Mouse (Mus musculus): ENCODE measurements around the gene Cdh22.
A peak's percentile ranks its signal among the peaks of the same experiment; 100 is the strongest.

Gene Cdh22

GRCm38 (mm10) chr2:165250903-165251302, 16.2 kb upstream of the Cdh22 start:
- DNase-seq (ENCODE audit: low spot score in 2 of 2), result no peak

GRCm38 (mm10) chr2:165248967-165249366, 14.3 kb upstream of the Cdh22 start:
- DNase-seq (ENCODE audit: low spot score in 2 of 2), result no peak

DNA sequence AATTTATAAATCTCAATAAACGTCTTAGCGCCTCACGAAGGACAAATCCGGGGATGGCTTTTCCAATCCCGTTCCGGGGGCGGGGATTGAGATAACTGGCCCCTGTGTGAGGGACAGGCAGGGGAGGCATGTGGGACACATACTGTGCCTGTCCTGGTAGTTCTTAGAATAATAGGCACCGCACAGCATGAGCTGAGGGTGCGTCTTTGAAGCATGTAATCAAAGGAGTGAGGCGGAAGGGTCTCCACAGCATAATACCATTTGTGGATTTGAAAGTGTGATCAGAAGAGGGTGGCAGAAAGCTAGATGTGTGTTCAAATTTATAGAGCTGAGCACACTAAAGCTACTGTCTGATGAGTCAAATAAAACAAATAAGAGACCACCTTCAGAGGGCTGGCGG, 11.7 kb upstream of the Cdh22 start:
- DNase-seq (ENCODE audit: low spot score in 2 of 2), result no peak

DNA sequence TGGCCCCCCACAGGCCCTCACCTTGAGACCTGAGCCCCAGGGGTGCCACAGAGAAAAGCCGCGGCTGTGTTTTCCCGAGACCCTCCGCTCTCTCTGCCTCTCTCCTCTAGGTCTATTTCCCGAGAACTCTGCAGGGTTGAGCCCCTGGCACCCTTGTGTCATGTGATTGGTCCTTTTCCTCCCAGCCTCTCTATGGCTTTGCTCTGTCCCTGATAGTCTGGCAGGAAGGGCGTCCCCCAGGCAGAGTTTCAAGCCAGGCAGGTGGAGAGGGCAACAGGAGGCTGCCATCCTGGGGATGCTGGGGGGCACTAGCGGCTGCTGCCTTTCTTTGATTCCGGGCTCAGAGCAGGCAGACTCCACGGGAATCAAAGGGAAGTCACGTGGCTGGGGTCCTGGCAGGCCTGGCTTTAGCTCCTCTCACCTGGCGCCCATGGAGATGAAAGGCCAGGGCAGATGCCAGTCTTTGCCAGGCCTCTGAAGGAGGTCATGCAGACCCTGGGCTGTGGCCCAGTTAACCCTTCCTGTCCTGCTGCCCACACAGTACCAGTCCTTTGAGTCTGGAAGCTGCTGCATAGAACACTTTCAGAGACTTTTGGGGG, 8.6 kb upstream of the Cdh22 start:
- DNase-seq (ENCODE audit: low spot score in 2 of 2), result no peak

DNA sequence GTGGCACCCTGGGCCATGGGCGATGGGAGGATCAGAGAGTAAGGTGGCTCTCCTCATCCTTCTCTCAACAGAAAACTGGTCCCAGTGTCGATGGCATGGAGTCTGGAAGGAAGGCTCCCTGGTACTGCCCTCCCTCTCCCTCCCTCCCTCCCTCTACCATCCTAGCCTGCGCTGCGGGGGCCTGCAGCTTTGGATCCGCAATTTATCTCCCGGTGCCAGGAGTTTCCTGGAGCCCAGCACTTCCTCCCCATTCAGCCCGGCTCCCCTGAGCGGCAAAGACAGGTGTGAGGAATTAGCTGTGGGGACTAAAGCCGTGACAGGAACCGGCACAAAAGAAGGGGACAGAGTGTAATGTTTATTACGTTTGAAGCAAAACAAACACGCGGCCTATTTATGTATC, 7.9 kb upstream of the Cdh22 start:
- no peak for DNase-seq (ENCODE audit: low spot score in 2 of 2)

- DNase-seq (ENCODE audit: low spot score in 2 of 2), result no peak
Measured at GRCm38 (mm10) chr2:165241786-165242185, 7.1 kb upstream of the Cdh22 start.

GRCm38 (mm10) chr2:165240371-165240770, 5.7 kb upstream of the Cdh22 start:
- no peak for DNase-seq (ENCODE audit: low spot score in 2 of 2)

- DNase-seq (ENCODE audit: low spot score in 2 of 2), result no peak
Measured at GRCm38 (mm10) chr2:165239533-165240144, 5.0 kb upstream of the Cdh22 start.

GRCm38 (mm10) chr2:165238416-165239145, 3.9 kb upstream of the Cdh22 start:
- peak; percentile 27 to 68 for DNase-seq (ENCODE audit: low spot score in 2 of 2)

DNA sequence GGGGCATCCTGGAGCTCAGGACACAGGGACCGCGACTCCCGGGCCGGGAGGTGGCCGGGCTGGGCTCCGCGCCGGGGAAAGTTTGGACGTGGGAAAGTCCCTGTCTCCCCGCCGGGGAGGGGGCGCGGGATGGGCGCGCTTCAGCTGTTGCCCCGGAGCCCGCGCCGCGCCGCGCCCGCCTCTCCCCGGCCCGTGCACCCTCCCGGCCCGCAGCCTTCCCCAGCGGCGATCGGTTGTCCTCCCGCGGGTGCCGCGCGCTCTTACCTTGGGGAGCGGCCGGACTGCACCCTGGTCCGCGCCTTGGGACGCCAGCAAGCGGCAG, 401 bp downstream of the Cdh22 start:
- no peak for DNase-seq (ENCODE audit: low spot score in 2 of 2)

DNA sequence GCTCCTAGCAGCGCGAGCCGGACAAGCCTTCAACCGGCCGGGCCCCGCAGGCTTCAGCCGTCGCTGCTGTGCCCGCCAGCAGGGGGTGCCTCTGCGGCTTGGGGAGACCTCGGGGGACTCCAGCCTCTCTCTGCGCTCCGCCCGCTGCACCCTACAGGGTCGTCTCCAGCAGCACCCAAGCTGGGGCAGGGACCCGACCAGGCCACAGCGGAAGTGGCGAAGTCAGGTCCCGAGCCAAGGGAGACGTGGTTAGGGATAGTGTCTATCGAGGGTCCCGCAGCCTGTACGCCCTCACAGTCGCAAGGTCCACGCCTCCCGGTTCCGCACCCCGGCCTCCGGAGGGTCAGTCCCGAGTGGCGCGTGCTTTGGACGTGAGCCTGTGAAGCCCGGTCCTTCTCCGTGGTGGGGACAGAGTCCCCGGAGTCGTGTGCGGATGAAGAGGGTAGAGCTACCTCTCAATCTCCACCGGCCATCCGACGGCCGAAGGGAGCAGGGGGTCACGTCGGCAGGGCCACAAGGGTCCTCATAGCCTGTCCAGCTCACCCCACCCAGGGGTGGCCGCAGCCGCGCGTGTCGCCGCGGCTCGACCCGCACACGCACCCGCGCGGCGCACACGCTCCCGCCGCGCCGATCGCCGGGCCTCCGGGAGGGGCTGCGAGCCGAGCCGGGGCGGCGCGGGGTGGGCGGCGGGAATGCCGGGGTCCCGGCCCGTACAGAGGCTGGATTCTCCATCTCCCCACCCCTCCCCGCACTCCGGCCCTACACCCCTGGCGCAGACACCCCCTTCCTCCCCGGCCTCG, 962 bp downstream of the Cdh22 start:
- peak in 1 of 2 experiments; percentile 59 for DNase-seq (ENCODE audit: low spot score in 2 of 2)

DNA sequence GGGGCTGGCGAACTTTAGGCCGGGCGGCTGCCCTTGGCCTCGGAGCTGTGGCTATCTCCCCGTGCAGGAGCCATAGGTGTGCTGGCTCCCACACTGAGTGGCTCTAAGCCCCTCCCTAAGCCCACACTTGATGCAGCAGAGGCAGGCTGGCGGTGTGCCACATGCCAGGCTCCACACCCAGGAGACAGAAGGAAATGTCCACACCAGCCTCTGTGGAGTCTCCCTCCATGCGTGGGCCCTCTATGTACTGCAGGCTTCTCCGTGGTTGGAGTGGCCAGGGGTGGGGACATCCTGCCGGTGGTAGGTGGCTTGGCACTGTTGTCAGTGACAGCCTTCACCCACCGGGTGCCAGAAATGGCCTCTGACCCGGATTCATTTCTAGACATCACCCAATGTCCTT, 5.6 kb downstream of the Cdh22 start:
- no peak for DNase-seq (ENCODE audit: low spot score in 2 of 2)

- DNase-seq (ENCODE audit: low spot score in 2 of 2), result no peak
Measured at GRCm38 (mm10) chr2:165223837-165224236, 10.8 kb downstream of the Cdh22 start.

DNA sequence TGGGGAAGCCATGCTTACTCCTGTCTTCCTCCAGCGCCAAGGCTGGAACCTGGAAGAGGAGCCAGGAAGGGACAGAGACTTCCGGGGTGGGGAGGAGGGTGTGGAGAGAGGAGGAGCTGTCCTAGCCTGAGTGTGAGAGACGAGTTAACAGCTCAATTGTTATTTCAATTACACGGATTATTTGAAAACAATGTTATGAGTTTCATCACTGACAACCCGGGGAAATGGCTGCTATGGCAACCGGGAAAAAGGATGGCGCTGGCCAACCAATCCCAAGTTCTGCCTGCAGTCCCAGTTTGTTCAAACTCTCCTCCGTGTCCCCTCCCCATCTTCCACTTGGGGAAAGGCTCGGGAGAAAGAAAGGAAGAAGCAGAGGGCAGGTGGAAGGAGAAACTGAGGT, 12.7 kb downstream of the Cdh22 start:
- DNase-seq (ENCODE audit: low spot score in 2 of 2), result no peak

- DNase-seq (ENCODE audit: low spot score in 2 of 2), result no peak
Measured at GRCm38 (mm10) chr2:165220347-165220945, 14.2 kb downstream of the Cdh22 start.

GRCm38 (mm10) chr2:165218954-165219353, 15.7 kb downstream of the Cdh22 start:
- no peak for DNase-seq (ENCODE audit: low spot score in 2 of 2)

DNA sequence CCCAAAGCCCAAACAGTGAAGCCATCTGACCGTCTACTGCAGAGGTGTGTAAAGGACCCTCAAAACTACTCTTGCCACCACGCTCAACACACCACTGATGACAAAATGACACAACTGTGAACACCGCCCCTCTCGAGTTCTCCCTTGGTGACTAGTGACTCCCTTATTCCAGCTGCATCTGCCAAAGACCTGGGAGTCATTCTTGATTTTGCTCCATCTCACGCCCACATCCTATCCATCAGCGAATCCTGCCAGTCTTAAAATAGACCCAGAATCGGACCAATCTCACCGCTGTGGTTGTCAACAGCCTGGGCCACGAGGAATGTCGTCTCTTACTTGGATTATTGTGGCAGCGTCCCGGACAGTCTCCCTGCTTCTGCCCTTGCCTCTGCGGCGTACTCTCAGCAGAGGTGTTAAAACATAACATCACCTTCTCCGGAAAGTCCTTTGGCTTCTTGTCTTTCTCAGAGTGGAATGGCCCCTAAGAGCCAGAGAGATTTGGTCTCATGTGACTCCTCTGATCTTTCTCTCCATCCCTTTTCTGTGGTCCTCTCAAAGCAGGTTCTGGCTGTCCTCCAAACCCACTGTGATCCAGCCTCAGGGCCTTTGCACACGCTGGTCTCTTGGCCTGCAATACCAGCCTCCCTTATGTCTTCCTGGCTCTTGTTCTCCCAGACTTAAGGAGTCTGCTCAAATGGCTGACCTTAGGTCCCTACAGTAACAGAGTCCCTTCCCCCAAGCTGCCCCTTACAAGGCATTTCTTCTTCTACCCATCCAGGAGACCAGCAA, 17.1 kb downstream of the Cdh22 start:
- DNase-seq (ENCODE audit: low spot score in 2 of 2), result no peak

GRCm38 (mm10) chr2:165215103-165215951, 19.3 kb downstream of the Cdh22 start:
- DNase-seq (ENCODE audit: low spot score in 2 of 2), result no peak

- no peak for DNase-seq (ENCODE audit: low spot score in 2 of 2)
Measured at GRCm38 (mm10) chr2:165211426-165212079, 23.1 kb downstream of the Cdh22 start.

DNA sequence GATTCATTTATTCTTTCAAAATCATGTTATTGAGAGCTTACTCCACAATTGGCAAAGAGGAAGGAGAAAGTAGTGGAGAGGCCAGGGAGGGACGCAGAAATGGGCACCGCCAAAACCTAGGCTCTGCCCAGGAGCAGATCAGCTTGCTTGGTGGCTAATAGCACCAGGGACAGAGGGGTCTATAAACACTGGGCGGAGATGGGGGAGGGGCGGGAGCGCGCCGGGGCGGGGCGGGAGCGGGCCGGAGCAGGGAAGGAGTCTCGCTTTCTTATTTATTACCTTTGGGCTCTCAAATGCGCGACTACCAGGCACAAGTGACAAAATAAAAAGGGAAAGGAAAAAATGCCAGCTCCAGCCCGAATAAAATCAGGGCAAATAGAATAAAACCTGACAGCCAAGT, 23.7 kb downstream of the Cdh22 start:
- no peak for DNase-seq (ENCODE audit: low spot score in 2 of 2)

Data from urinary bladder, adult 18-20 months (tissue).